Mouse (Mus musculus) heart, adult 2 months (tissue): ENCODE measurements around the gene Fam181a.

Source experiments
- CTCF ChIP-seq: fragments of 200-600 bp; IDR thresholded peaks from 2 replicates; pipeline ENCODE4 v1.8.1; 2022; ENCODE audit warnings: antibody characterized with exemption, mild to moderate bottlenecking, moderate library complexity
- EP300 ChIP-seq: fragments of 200-500 bp; IDR thresholded peaks from 2 replicates; pipeline ENCODE4 v1.6.1; 2011; ENCODE audit warnings: low read depth, low read length, control low read depth; ENCODE audit not compliant: insufficient read depth
- POLR2A ChIP-seq: fragments of 200-500 bp; IDR thresholded peaks from 2 replicates; pipeline ENCODE4 v1.6.1; 2011; ENCODE audit warnings: mild to moderate bottlenecking, low read depth, low read length, control low read depth; ENCODE audit not compliant: insufficient read depth

- peak; percentile 57 for TF ChIP-seq POLR2A
- TF ChIP-seq EP300: peak; percentile 91
- TF ChIP-seq CTCF: peak; percentile 74
Measured at GRCm38 (mm10) chr12:103353538-103353937, 42.8 kb downstream of the Fam181a start.
